Mouse (Mus musculus) heart, postnatal 10 days (tissue): Measurements from ENCODE around the gene Gm44790. TPM values are rescaled to one million over a fixed set of nuclear protein-coding genes. Genes with fewer than 3 reads are reported as not detected.

Experiments
- total RNA-seq, 2 experiments: library from RNA; stranded (reverse); gene quantifications; 2 replicates each; pipeline ENCODE4 v1.2.3; 2021

Gm44790 gene
- total RNA-seq, 2 experiments from 2014 or later: 0.93 TPM; not detected in 1

Other genes with a start within 250 kb of the Gm44790 start
- gene Tgfa, start 231.4 kb upstream of the Gm44790 start, total RNA-seq: 1 to 10 TPM; 1.5 to 2.1 TPM
- gene Fam136a, start 61.0 kb upstream of the Gm44790 start, total RNA-seq: 10 to 100 TPM; 26.4 to 31.3 TPM
- gene Snrpg, start 55.4 kb upstream of the Gm44790 start, total RNA-seq: 10 to 100 TPM; 64.9 to 74.6 TPM
- gene Pcyox1, start 29.5 kb upstream of the Gm44790 start, total RNA-seq: 10 to 100 TPM; 62.8 to 70.7 TPM
- 10 to 100 TPM; 43.1 to 54.0 TPM for gene Tia1, start 22.4 kb upstream of the Gm44790 start, total RNA-seq
- gene C87436, start 11.7 kb downstream of the Gm44790 start, total RNA-seq: 10 to 100 TPM; 10.5 to 11.4 TPM
- 100 to 1,000 TPM; 205 to 210 TPM for gene Pcbp1, start 99.7 kb downstream of the Gm44790 start, total RNA-seq
- gene Asprv1, start 201.5 kb downstream of the Gm44790 start, total RNA-seq: under 1 TPM in 1 of 2 experiments, not detected in 1; 0.22 TPM
- gene Mxd1, start 242.5 kb downstream of the Gm44790 start, total RNA-seq: 1 to 10 TPM; 5.7 to 7.3 TPM